Comparison of ENCODE assay signal across 1 mouse cellular context in genomic region chr4:147128152-147128551, GRCm38 (mm10). TPM values are rescaled to one million over a fixed set of nuclear protein-coding genes. Genes with fewer than 3 reads are reported as not detected.
"Had no signal": no experiment of that assay in that cellular context is flagged by ENCODE, and none has a peak within 500 bp of the region (broad histone marks: within the 10 kb centered on the region; RNA-seq: fewer than 3 reads in every experiment).

No protein-coding gene starts in this region.

RNA-seq across cellular contexts. Expression of gene Zfp991, which starts 3.7 kb away (rescaled TPM):
- polyA plus RNA-seq: small intestine, adult 2 months had no signal
